Mouse (Mus musculus) kidney, adult 2 months (tissue): ENCODE measurements around the gene Ksr2.

Experiments
- CTCF ChIP-seq: fragments of 200-500 bp; conservative IDR thresholded peaks from 2 replicates; pipeline ENCODE4 v1.5.1; 2011; ENCODE audit warnings: low read depth, mild to moderate bottlenecking, control low read depth, low read length, moderate library complexity, mixed read lengths; ENCODE audit not compliant: insufficient read depth, insufficient read length
- POLR2A ChIP-seq: fragments of 200-500 bp; IDR thresholded peaks from one replicate; pipeline ENCODE4 v1.6.1; 2011; ENCODE audit warnings: low read depth, low read length, control low read depth

GRCm38 (mm10) chr5:117398007-117398550 is 15.7 kb upstream of the Ksr2 start:
- TF ChIP-seq POLR2A (no peak), CTCF (no peak)
